Mouse (Mus musculus) urinary bladder, postnatal 14 days (tissue): ENCODE measurements around the gene Gars.

ENCODE experiments used
- DNase-seq: peaks from one replicate; pipeline ENCODE4 v3.0.0; 2021; ENCODE audit warnings: low spot score

Gars gene

DNA sequence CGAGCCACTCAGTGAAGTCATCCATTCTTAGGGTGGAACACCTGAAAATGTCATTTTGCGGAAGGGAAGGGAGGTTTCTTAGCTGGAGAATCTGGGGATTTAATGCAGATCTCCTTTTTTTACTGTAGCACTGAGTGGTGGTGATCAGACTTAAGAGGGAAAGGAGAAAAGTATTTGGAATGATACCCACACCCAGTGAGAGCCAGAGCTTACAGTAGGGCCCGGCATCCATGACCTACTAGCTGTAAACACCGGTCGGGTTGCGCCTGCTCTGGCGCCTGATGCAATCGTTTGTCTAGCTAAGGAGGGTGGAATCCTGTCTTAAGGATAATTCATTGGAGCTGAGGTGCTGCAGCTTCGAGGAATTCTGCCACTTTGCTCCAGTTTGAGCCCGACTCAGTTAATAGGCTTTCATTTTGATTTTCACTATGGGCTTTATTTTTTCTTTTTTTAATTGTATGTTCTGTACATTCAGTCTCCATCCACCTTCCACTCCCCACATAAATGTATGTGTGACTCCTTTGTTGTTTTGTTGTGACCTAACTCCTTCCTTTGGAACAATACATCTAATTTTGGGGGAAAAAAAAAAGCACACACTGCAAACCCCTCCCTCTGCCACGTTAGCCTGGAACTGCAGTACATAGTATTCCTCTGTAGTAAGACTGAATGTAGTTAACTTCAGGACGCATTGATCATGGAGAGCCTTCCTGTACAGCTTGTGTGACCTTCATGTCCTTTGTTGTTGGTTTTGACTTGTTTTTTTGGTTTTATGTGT, 1.1 kb downstream of the Gars start:
- peak; percentile 26 for DNase-seq

DNA sequence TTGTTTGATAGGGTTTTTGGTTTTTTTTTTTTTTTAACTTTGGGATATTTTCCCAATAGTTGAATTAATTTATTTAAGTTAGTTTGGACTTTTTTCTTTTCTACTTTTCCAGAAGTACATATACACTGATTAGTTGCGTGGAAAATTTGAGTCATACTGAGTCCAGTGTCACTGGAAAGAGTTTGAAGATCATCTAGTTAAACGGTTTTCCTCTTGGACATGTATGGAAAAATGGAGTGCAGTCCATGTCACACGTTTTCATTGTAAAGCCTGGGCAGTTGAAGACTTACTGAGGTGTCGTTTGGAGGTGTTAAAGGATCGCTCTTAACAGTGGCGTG, 1.6 kb downstream of the Gars start:
- DNase-seq, result no peak

DNA sequence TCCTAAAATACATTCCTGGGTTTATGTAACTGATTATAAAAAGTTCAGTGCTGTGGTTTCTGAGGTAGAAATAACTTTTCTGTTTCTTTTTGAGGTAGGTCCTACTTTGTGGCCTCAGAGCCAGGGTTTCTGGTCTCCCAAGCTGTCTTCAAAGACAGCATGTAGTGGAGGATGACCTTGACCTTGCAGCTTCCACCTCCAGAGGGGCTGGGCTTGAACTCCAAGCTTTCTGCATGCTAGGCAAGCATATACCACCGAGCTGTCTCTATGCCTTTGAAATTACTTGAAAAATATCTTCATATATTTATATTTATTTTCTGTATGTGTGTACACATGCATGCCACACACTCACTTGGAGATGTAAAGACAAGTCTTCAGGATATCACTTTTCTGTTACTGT, 2.2 kb downstream of the Gars start:
- DNase-seq, result no peak

GRCm38 (mm10) chr6:55043206-55043605, 5.4 kb downstream of the Gars start:
- DNase-seq, result no peak

DNA sequence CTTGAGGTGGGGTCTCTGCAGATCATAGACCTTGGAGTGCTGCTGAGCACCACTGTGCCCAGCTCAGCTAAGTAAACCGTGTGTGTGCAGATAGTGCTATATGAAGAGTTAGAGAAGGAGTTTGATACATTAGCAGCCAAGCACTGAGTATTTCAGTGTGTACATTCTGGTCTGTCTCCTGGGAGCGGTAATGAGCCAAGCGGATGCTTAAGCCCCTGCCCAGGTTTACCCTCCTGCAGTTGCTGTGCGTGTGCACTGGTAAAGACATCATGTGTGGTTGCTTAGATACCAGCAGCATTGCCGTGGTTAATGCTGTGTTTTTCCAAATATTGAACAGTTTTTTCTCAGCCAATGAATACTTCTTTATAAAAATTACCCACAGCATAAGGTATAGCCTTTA, 6.7 kb downstream of the Gars start:
- DNase-seq, result no peak

DNA sequence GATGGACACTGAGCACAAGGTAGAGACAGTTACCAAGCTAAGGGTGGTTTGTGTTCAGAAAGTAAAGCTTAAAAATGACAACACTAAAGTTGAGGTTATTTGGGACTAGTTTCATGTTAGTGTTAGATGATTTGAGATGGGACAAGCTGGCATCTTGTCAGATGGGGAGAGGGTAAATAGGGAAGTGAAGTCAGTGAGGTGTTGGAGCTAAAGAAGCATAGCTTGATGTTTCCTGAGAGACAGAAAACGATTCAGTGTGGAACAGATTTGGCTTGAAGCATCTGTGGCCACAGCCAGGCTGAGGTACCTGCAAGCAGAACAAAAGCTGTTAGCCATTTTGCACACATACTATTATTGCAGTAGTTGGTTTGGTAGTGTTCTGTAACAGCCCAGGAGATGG, 7.5 kb downstream of the Gars start:
- DNase-seq, result no peak

- DNase-seq, result no peak
These were observed 11.4 kb downstream of the Gars start for GRCm38 (mm10) chr6:55049186-55049585.

GRCm38 (mm10) chr6:55054491-55054890, 16.7 kb downstream of the Gars start:
- no peak for DNase-seq

DNA sequence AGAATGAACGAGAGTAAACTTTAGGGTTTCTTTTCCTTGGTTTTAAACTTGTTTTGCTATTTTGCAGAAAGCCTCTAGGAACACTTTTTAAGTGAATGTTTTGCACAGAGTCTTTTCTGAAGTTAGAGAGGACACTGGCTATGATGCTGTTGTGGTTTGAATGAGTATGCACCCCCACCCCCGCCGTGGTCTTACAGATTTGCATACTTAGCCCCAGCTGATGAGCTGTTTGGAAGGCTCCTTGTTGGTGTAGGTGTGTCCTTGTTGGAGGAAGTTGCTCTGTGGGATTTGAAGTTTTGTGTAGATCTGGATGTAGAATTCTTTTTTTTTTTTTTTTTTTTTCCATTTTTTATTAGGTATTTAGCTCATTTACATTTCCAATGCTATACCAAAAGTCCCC, 19.6 kb downstream of the Gars start:
- DNase-seq, result no peak

GRCm38 (mm10) chr6:55060241-55060825, 22.5 kb downstream of the Gars start:
- no peak for DNase-seq

- no peak for DNase-seq
These were observed 23.5 kb downstream of the Gars start for GRCm38 (mm10) chr6:55061328-55061727.

DNA sequence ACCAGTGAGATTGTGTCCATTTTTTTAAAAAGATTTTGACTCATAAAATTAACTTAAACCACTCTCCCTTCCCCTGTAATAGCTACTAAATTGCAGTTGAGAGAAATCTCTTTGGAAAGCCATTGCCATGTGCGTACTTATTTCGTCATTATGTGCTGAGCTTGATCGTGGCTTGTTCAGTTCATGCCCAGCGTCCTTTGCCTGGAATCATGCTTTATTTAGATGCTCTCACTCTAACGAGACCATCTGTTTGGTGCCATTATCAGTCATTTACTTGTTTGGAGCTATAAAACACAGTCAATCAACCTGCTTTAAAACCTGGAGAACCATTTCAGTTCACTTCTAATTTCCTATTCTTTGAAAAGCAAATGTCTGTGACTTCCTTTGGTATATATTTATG, 24.4 kb downstream of the Gars start:
- no peak for DNase-seq

GRCm38 (mm10) chr6:55063793-55064476, 26.1 kb downstream of the Gars start:
- no peak for DNase-seq

DNA sequence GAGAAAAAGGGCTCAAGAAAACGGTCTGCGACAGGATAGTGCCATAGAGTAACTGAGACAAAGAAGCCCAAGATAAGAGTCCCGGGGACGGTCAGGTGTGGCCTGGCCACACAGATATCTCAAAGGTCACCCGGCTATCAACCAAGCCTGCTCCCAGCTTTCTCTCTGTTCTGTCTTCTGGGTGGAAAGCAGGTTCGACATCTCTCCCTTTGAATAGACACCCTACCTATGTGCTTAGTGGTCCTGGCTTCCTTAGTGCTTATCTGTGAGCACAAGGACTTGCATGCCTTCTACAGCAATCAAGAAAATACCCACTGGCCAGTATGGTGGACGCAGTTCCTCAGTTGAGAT, 26.6 kb downstream of the Gars start:
- DNase-seq, result no peak

GRCm38 (mm10) chr6:55065903-55066302, 28.1 kb downstream of the Gars start:
- DNase-seq, result no peak

DNA sequence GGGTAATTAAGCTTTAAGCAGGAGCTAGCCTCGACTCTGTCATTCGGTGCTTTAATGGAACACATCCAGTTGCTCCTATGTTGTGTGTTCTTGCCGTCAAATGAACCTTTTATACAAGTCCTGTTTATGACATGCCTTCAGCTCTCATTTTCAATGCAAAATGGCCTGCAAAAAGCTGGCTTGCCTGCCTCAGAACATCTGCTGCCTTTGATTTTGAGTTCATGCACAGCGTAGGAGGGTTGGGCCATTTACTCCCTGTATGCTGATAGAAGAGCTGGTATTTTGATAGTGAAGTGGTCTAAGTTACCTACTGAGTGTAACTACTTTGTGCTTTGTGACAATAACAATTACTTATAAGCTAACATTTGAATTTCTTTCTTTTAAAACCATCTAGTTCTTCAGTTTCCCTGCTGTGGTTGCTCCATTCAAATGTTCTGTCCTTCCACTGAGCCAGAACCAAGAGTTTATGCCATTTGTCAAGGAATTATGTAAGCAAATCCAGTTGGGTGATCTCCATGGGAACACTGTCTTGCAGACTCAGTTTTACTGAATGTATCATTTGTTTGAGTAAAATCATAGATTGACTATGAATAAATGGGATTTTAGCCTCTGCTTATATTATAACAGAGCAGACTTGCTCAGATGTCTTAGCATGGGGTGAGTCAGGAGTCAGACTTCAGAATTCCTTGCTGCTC, 38.9 kb downstream of the Gars start:
- DNase-seq, result no peak

- DNase-seq, result no peak
These were observed 43.6 kb downstream of the Gars start for GRCm38 (mm10) chr6:55081379-55081778.

GRCm38 (mm10) chr6:55082261-55083051, 44.6 kb downstream of the Gars start:
- DNase-seq, result no peak

DNA sequence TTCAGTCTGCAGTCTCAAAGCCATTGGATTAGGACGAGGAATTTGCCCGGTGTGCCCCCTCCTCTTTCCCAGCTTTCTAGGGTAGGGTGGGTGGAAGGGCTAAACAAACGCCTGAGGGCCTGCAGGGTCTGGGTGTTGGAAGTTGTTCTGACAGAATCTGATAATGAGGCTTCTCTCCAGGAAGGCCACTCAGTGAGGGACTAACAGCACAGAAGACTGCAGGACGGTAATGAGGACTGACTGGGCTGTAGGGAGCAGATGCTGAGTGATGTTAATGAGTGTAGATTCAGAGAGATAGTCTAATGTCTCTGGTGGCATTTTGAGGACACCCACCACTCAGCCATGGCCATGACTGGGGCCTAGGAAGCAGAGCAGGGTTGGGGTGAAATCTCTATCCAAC, 49.5 kb downstream of the Gars start:
- no peak for DNase-seq

DNA sequence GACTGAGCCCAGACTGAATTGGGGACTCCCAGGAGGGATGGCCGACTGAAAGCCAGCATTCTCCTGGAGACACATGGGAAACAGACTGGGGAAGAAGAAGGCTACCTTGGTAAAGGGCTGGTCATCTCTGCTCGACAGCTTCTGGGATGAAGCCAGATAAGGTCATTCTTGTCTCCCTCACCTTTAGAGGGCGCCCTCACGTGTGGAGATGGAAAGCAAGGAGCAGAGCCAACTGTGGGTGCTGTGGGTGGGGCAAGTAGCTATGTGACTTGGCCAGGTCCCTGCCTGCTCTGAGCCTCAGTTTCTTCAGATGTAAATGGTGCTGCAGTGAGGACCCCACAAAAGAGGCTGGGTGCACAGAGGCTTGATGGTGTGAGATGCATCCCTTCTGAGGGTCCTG, 52.8 kb downstream of the Gars start:
- no peak for DNase-seq

- no peak for DNase-seq
These were observed 53.6 kb downstream of the Gars start for GRCm38 (mm10) chr6:55091396-55091795.

DNA sequence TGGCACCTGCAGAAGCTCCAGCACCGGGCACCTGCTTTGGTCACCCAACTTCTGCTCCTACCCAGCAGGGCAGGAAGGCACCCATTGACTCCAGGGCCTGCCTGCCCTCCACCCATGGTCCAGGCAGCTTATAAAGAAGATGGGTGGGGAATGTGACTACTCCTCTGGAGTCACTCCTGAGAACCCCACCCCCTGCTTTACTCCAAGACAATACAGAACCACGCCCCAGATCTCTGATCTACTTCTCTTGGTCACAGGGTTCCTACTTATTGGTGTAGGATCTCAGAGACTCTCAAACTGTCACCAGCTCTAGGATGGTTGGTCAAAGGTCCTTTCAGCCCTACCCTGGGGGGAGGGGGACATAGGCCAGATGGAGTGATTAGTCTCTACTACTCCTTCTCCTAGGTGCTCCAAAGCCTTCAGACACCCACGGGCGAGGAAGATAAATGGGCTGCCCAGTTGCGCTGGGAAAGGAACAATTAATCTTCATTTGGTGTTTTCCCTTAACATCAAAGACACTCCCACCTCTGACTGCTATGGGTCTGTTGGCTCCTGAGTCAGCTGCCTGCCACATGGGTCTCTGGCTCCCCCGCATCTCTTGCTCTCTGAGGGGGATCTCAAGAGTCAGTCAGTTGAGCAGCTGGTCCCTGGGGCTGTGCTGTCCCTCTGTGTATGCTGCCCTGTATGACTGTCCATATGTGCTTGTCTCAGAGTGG, 55.8 kb downstream of the Gars start:
- DNase-seq, result no peak
